Mouse (Mus musculus): ENCODE results near the gene Spryd4. TPM values are rescaled to one million over a fixed set of nuclear protein-coding genes. Genes with fewer than 3 reads are reported as not detected.
A peak's percentile ranks its signal among the peaks of the same experiment; 100 is the strongest.

Spryd4 gene
- polyA plus RNA-seq, 1 experiment from 2014 or later = 38.6 TPM

DNA sequence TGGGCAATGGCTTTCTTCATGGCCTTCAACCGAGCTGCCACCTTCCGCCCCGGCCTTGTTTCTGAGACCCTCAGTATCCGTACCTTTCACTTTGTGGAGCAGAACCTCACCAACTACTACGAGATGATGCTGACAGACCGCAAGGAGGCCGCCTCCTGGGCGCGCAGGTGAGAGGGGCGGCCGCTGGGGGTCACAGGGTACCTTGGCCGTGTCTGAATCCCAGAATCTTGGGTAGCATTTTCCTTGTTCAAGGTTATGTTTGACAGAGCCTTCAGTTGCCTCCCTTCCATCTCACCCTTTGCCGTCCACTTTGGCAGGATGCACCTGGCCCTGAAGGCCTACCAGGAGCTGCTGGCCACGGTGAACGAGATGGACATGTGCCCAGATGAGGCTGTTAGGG, 32.5 kb upstream of the Spryd4 start:
- no peak overlapping the region for H3K4me3 ChIP-seq (ENCODE audit: low read length)
- no peak overlapping the region for H3K27ac ChIP-seq (ENCODE audit: low read length)
- H3K9ac ChIP-seq (replicated peaks; ENCODE audit: low read length) = no peak overlapping the region
- peaks cover 74% of the 10 kb centered on the region for H3K36me3 ChIP-seq (ENCODE audit: insufficient read depth, low read length)
- H3K4me1 ChIP-seq (ENCODE audit: insufficient read depth, low read length) = no peaks in the 10 kb centered on the region
- no peaks in the 10 kb centered on the region for H3K9me3 ChIP-seq (ENCODE audit: low read length)
- WGBS = 95% methylated on average over 15 of the region's 15 CpGs
- H3K27me3 ChIP-seq (ENCODE audit: insufficient read depth, low read length) = no peaks in the 10 kb centered on the region
- no peak for ATAC-seq (ENCODE audit: low FRiP score, low TSS enrichment)
- no peak overlapping the region for H3K4me2 ChIP-seq (replicated peaks; ENCODE audit: low read depth, low read length)

DNA sequence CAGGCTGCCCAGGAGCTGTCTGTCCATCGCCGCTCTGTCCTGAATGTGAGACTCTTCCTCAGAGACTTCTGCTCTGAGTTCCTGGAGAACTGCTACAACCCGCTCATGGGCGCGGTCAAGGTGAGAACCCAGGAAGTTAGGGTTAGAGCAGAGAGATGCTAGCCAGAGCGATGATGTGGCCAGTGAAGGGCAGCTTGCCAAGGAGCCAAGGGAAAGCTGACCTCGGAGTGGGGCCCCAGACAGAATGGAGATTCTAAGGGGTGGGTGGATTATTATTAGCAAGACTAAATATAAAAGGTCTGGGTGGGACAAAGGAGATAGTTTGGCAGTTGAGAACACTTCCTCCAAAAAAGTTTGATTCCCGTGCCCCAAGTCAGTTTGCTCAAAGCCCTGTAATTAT, 31.6 kb upstream of the Spryd4 start:
- Histone ChIP-seq H3K9ac (replicated peaks; ENCODE audit: low read length) (no peak overlapping the region), H3K4me3 (ENCODE audit: low read length) (no peak overlapping the region), H3K4me1 (ENCODE audit: insufficient read depth, low read length) (no peaks in the 10 kb centered on the region), H3K4me2 (replicated peaks; ENCODE audit: low read depth, low read length) (no peak overlapping the region), H3K36me3 (ENCODE audit: insufficient read depth, low read length) (peaks cover 68% of the 10 kb centered on the region), H3K27me3 (ENCODE audit: insufficient read depth, low read length) (no peaks in the 10 kb centered on the region), H3K9me3 (ENCODE audit: low read length) (no peaks in the 10 kb centered on the region), H3K27ac (ENCODE audit: low read length) (no peak overlapping the region)
- ATAC-seq (ENCODE audit: low FRiP score, low TSS enrichment) = no peak
- 90% methylated on average over 8 of the region's 8 CpGs for WGBS

DNA sequence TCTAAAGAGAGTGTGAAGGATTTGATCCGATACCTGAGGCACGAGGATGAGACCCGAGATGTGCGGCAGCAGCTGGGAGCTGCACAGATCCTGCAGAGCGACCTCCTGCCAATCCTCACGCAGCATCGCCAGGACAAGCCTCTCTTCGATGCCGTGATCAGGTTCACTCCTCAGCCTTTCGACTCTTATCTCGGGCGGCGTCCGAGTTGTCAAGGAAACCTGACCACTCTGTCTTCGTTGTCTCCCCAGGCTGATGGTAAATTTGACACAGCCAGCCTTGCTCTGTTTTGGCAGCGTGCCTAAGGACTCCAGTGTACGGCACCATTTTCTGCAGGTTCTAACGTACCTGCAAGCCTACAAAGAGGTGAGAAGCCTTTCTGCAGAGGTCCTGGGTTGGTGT, 28.5 kb upstream of the Spryd4 start:
- no peaks in the 10 kb centered on the region for H3K9me3 ChIP-seq (ENCODE audit: low read length)
- no peaks in the 10 kb centered on the region for H3K27me3 ChIP-seq (ENCODE audit: insufficient read depth, low read length)
- ATAC-seq (ENCODE audit: low FRiP score, low TSS enrichment) = no peak
- H3K27ac ChIP-seq (ENCODE audit: low read length) = no peak overlapping the region
- H3K36me3 ChIP-seq (ENCODE audit: insufficient read depth, low read length) = peaks cover 49% of the 10 kb centered on the region
- no peaks in the 10 kb centered on the region for H3K4me1 ChIP-seq (ENCODE audit: insufficient read depth, low read length)
- no peak overlapping the region for H3K4me2 ChIP-seq (replicated peaks; ENCODE audit: low read depth, low read length)
- WGBS = 92% methylated on average over 18 of the region's 18 CpGs
- H3K9ac ChIP-seq (replicated peaks; ENCODE audit: low read length) = no peak overlapping the region
- no peak overlapping the region for H3K4me3 ChIP-seq (ENCODE audit: low read length)

DNA sequence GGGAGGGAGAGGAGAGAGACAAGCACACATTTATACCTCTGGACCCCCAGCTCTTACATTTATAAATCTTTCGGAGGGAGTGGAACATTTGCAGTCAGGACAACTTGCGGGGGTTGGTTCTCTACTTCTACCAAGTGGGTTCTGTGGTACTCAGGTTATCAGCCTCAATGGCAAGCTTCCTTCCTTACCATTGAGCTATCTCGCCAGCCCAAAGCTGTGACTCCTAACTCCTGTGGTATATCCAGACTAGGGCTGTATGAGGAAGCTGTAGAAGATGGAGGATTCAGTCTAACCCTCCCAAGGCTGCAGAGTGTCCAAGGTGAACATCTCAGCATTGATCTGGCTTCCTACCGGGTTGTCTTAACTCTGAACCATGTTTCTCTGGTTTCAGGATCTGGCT, 27.5 kb upstream of the Spryd4 start:
- Histone ChIP-seq H3K9me3 (ENCODE audit: low read length) (no peaks in the 10 kb centered on the region), H3K4me2 (replicated peaks; ENCODE audit: low read depth, low read length) (no peak overlapping the region), H3K4me3 (ENCODE audit: low read length) (no peak overlapping the region), H3K27ac (ENCODE audit: low read length) (no peak overlapping the region), H3K4me1 (ENCODE audit: insufficient read depth, low read length) (no peaks in the 10 kb centered on the region), H3K9ac (replicated peaks; ENCODE audit: low read length) (no peak overlapping the region), H3K36me3 (ENCODE audit: insufficient read depth, low read length) (peaks cover 45% of the 10 kb centered on the region), H3K27me3 (ENCODE audit: insufficient read depth, low read length) (no peaks in the 10 kb centered on the region)
- no peak for ATAC-seq (ENCODE audit: low FRiP score, low TSS enrichment)
- 92% methylated on average over 4 of the region's 4 CpGs for WGBS

DNA sequence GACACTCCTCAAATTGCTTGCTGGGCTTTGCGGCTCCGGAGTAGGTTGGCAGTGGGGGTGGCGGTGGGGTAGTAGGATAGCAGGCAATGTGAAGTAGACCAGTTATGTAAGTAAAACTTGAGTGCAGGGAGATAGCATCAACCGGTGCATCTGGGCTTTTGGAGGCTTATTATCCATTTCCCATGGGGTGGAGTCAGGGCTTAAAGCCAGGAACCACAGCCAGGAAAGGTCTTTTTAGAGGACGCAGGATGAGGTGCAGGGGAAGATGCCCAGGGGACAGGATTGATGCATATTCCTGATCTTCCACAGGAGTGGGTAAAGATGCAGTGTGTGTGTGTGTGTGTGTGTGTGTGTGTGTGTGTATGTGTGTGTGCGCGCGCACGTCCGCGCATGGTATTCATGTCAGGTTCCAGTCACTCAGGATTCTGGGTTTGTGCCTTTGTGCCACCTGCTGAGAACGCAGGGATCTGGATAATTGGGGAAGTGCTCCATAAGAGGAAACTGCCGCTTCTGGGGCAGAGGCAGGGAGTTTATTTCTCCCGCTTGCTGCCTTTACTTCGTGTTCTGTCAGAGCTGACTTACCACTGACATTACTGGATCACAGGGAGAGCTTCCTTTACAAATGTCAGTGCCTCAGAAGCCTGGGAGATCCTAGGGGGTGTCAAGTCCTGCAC, 26.3 kb upstream of the Spryd4 start:
- ATAC-seq (ENCODE audit: low FRiP score, low TSS enrichment) = no peak
- Histone ChIP-seq H3K36me3 (ENCODE audit: insufficient read depth, low read length) (peaks cover 37% of the 10 kb centered on the region), H3K4me2 (replicated peaks; ENCODE audit: low read depth, low read length) (no peak overlapping the region), H3K4me3 (ENCODE audit: low read length) (no peak overlapping the region), H3K9ac (replicated peaks; ENCODE audit: low read length) (no peak overlapping the region), H3K27me3 (ENCODE audit: insufficient read depth, low read length) (no peaks in the 10 kb centered on the region), H3K9me3 (ENCODE audit: low read length) (no peaks in the 10 kb centered on the region), H3K27ac (ENCODE audit: low read length) (no peak overlapping the region), H3K4me1 (ENCODE audit: insufficient read depth, low read length) (peaks cover 2% of the 10 kb centered on the region)
- 82% methylated on average over 15 of the region's 15 CpGs for WGBS

DNA sequence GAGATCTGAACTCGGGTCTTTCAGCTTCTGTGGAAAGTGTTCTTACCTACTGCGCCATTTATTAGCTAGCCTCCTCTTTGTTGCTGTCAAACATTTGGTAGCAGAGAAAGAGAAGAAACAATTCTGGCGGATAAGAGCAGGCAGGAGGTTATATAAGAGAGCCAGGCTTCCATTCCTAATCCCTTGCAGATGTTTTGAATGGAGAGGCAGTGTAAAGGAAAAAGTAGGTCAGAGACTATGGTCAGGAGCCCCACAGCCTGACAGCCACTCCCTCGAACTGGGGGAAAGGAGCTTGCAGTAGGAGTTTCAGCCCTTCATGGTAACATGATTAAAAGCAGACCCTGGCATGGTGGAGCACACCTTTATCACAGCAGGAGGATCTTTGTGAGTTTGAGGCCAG, 24.7 kb upstream of the Spryd4 start:
- peaks cover 24% of the 10 kb centered on the region for H3K36me3 ChIP-seq (ENCODE audit: insufficient read depth, low read length)
- WGBS = 80% methylated on average over 4 of the region's 4 CpGs
- no peaks in the 10 kb centered on the region for H3K27me3 ChIP-seq (ENCODE audit: insufficient read depth, low read length)
- H3K4me2 ChIP-seq (replicated peaks; ENCODE audit: low read depth, low read length) = no peak overlapping the region
- no peak overlapping the region for H3K27ac ChIP-seq (ENCODE audit: low read length)
- H3K4me1 ChIP-seq (ENCODE audit: insufficient read depth, low read length) = peaks cover 5% of the 10 kb centered on the region
- H3K9me3 ChIP-seq (ENCODE audit: low read length) = no peaks in the 10 kb centered on the region
- no peak overlapping the region for H3K4me3 ChIP-seq (ENCODE audit: low read length)
- no peak for ATAC-seq (ENCODE audit: low FRiP score, low TSS enrichment)
- no peak overlapping the region for H3K9ac ChIP-seq (replicated peaks; ENCODE audit: low read length)

DNA sequence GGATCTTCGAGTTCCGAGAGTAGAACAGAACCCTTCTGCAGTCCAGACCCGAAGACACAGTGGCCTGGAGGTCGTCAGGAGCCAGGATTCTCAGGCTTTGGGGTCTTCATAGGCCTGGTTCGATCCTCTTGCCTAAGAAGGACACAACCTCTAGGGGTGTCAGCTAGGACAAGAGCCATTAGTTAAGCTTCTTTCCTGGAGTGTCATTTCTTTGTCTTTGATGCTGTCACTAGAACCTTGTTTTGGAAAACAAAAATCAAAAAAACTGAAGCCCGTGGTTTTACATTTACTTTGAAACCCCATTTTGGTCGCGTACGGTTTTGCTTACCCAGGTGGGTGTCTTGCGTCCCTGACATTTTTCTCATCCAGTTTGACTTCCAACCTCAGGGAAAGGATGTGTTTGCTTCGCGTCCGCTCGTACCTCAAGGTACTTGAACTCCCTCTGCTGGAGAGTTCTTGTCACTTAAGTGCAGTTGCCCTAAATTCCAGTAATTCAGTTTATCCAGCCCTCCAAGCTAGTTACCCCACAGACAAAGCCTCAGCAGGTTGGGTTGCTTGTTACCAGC, 20.9 kb upstream of the Spryd4 start:
- peak overlapping the region; percentile 89 for H3K4me3 ChIP-seq (ENCODE audit: low read length)
- WGBS = under 1% methylated on average over 14 of the region's 14 CpGs
- ATAC-seq (ENCODE audit: low FRiP score, low TSS enrichment) = peak; percentile 31; the same call in 1 of the 2 replicates
- H3K9ac ChIP-seq (replicated peaks; ENCODE audit: low read length) = peak overlapping the region; percentile 88
- H3K4me1 ChIP-seq (ENCODE audit: insufficient read depth, low read length) = peaks cover 14% of the 10 kb centered on the region
- H3K4me2 ChIP-seq (replicated peaks; ENCODE audit: low read depth, low read length) = peak overlapping the region; percentile 85
- peak overlapping the region; percentile 98 for H3K27ac ChIP-seq (ENCODE audit: low read length)
- no peaks in the 10 kb centered on the region for H3K27me3 ChIP-seq (ENCODE audit: insufficient read depth, low read length)
- 0 out of 2 replicates have a peak, but pooled peaks cover 5% of the 10 kb centered on the region for H3K36me3 ChIP-seq (ENCODE audit: insufficient read depth, low read length)
- H3K9me3 ChIP-seq (ENCODE audit: low read length) = no peaks in the 10 kb centered on the region

DNA sequence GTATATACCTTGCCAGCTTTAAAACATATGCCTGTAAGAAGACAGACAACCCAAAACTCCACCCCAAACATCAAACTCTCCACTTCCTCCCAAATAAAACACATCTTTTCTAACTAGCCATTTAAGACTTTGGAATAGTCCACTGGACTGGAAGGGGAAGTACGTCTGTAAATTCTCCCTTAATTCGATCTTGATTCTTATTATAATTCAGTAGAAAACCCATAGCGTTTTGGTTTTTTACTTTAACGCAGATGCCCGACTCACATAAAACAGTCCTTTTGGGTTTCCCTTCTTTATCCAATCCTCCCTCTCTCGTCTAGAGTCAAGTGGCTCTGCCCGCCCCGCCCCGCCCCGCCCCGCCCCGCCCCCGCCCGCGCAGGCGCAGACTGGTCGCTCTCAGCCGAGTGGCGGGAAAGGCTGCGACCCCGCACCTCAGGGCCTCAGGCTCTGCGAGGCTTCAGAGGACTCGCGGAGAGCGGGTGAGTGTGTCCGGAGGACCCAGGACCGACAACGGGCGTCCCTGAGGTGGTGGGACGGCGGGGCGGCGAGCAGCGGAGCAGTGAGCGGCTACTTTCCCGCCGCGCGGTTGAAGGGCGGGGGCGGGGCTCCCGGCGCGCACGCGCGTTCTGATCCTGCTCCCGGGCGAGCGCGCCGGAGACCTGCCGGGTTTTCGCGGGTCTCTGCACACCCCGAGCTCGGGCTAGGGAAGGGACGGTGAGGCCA, 20.3 kb upstream of the Spryd4 start, which contains the start of gene Timeless:
Timeless (plus strand) TSS at position 369 of the 723 bp plus-strand sequence.
- ATAC-seq (ENCODE audit: low FRiP score, low TSS enrichment) = peak; percentile 91
- peak within 1 kb of the TSS; percentile 85 for H3K4me2 ChIP-seq (replicated peaks; ENCODE audit: low read depth, low read length)
- WGBS = 0% methylated on average over 55 of the region's 58 CpGs

DNA sequence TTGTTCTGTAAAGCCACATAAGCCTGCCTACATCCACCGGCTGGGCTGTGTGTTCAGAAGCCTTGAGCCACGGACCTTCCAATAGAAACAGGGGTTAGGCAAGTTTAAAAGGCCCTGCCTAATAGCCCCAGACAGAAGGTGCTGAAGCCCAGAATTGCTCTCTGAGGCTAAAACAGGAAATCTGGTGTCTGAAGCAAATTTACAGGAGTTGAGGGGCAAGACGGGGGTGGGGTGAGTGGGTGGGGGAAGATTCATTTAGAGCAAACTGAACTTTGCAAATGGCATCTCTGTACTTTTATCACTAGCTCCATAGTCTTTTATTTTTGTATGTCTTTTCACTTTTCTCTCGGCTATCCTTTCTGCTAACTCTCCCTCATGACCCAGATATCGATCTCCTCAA, 19.5 kb upstream of the Spryd4 start:
- Histone ChIP-seq H3K9me3 (ENCODE audit: low read length) (no peaks in the 10 kb centered on the region), H3K27ac (ENCODE audit: low read length) (peak overlapping the region; percentile 98), H3K27me3 (ENCODE audit: insufficient read depth, low read length) (no peaks in the 10 kb centered on the region), H3K36me3 (ENCODE audit: insufficient read depth, low read length) (0 out of 2 replicates have a peak, but pooled peaks cover 5% of the 10 kb centered on the region), H3K4me1 (ENCODE audit: insufficient read depth, low read length) (peaks cover 14% of the 10 kb centered on the region), H3K4me3 (ENCODE audit: low read length) (peak overlapping the region; percentile 89), H3K4me2 (replicated peaks; ENCODE audit: low read depth, low read length) (peak overlapping the region; percentile 85), H3K9ac (replicated peaks; ENCODE audit: low read length) (peak overlapping the region; percentile 88)
- no peak for ATAC-seq (ENCODE audit: low FRiP score, low TSS enrichment)
- WGBS = 5% methylated on average over 5 of the region's 5 CpGs

More for the DNA sequence above, 20.3 kb upstream of the Spryd4 start, which contains the start of gene Timeless:
- peak within 1 kb of the TSS; percentile 98 for H3K27ac ChIP-seq (ENCODE audit: low read length)
- H3K9ac ChIP-seq (replicated peaks; ENCODE audit: low read length) = peak within 1 kb of the TSS; percentile 88
- H3K9me3 ChIP-seq (ENCODE audit: low read length) = no peaks in the 10 kb centered on the region
- no peaks in the 10 kb centered on the region for H3K27me3 ChIP-seq (ENCODE audit: insufficient read depth, low read length)
- peaks cover 14% of the 10 kb centered on the region for H3K4me1 ChIP-seq (ENCODE audit: insufficient read depth, low read length)
- 0 out of 2 replicates have a peak, but pooled peaks cover 5% of the 10 kb centered on the region for H3K36me3 ChIP-seq (ENCODE audit: insufficient read depth, low read length)
- peak within 1 kb of the TSS; percentile 89 for H3K4me3 ChIP-seq (ENCODE audit: low read length)

All from kidney, embryonic 16.5 days (tissue).